Mouse (Mus musculus) cerebellum, adult 2 months (tissue): ENCODE measurements around the gene Mpdz. TPM values are rescaled to one million over a fixed set of nuclear protein-coding genes. Genes with fewer than 3 reads are reported as not detected.

Experiments
- DNase-seq, 2 experiments: peaks; one replicate each; pipeline ENCODE4 v3.0.0; 2021
- H3K27ac ChIP-seq: fragments of 200-500 bp; 2 replicates; pipeline ENCODE4 v1.5.1; 2012; ENCODE audit warnings: low read length, control low read depth, inconsistent platforms; ENCODE audit not compliant: insufficient read depth
- H3K27me3 ChIP-seq: fragments of 200-500 bp; 2 replicates; pipeline ENCODE4 v1.6.1; 2012; ENCODE audit warnings: inconsistent platforms, mild to moderate bottlenecking, low read length, moderate library complexity; ENCODE audit not compliant: control insufficient read depth, insufficient read depth
- H3K4me1 ChIP-seq: fragments of 200-500 bp; 2 replicates; pipeline ENCODE4 v1.6.1; 2011; ENCODE audit warnings: low read length; ENCODE audit not compliant: control insufficient read depth, insufficient read depth
- H3K4me3 ChIP-seq: fragments of 200-500 bp; replicated peaks from 2 replicates; pipeline ENCODE3; 2011; ENCODE audit warnings: mild to moderate bottlenecking, low read depth, low read length, control low read depth; ENCODE audit not compliant: insufficient read depth
- CTCF ChIP-seq: fragments of 200-500 bp; IDR thresholded peaks from 2 replicates; pipeline ENCODE4 v1.5.1; 2011; ENCODE audit warnings: low read depth, mild to moderate bottlenecking, control low read depth, low read length, moderate library complexity, borderline replicate concordance; ENCODE audit not compliant: insufficient read depth
- POLR2A ChIP-seq: fragments of 200-500 bp; IDR thresholded peaks from 2 replicates; pipeline ENCODE4 v1.6.1; 2011; ENCODE audit warnings: low read length, control low read depth, borderline replicate concordance; ENCODE audit not compliant: insufficient read depth
- whole genome bisulfite sequencing: fragments of 180-500 bp; shearing (Covaris S2); methylation state at CpG from one replicate; pipeline ENCODE4 v1.1.7; 2018; 5-methylcytosine and 5-hydroxymethylcytosine counted together
- polyA plus RNA-seq: library from polyadenylated mRNA; depleted of rRNA; stranded (reverse); fragments of >200 nt; gene quantifications from 2 replicates; pipeline ENCODE4 v1.2.3, GENCODE M21; 2012

The Mpdz gene
- polyA plus RNA-seq, 1 experiment = 31.8 TPM

DNA sequence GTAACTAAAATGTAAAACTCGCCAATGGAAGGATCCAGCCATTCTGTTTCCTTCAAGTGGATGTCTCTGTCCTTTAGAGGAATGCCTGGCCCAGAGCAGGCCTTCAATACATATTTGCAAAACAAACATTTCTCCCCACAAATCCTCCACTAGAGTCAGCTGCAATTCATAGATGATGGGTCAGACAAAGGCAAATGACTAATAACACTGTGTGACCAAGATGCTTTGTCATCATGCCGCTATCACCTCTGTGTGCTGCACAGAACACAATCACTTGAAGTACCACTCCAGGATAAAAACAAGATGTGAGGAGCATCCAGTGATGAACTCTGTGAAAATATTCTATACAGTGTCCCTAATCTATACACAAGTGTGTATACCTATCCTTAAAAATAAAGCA, 55.0 kb downstream of the Mpdz start:
- Histone ChIP-seq H3K27me3 (no peaks in the 10 kb centered on the region), H3K4me3 (no peak overlapping the region), H3K27ac (no peak overlapping the region), H3K4me1 (no peaks in the 10 kb centered on the region)
- 87% methylated on average over 2 of the region's 2 CpGs for WGBS
- no peak for DNase-seq
- TF ChIP-seq CTCF (no peak), POLR2A (no peak)

GRCm38 (mm10) chr4:81372355-81372754, 70.3 kb downstream of the Mpdz start:
- no peak for TF ChIP-seq CTCF
- TF ChIP-seq POLR2A = no peak

DNA sequence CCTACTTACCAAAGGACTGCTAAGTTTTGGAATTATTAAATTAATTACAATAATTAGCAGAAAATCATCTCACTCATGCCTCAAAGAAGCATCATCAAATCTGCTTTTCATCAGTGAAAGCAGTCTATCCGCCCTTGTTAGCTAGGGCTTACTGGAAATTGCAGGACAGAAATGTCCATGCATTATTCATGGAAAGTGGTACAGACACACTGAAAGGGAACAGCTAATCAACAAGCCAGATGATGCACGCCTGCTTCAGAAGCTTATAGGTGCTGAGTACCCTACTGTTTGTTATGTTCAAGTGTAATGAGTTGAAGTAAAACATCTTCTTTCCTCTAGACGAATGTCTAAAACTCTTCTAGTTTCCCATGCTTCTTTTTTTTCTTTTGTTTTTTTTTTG, 91.2 kb downstream of the Mpdz start:
- no peak for DNase-seq
- Histone ChIP-seq H3K4me1 (no peaks in the 10 kb centered on the region), H3K27ac (no peak overlapping the region), H3K4me3 (no peak overlapping the region), H3K27me3 (no peaks in the 10 kb centered on the region)
- WGBS = 81% methylated on average over 3 of the region's 3 CpGs
- TF ChIP-seq POLR2A (no peak), CTCF (no peak)

More at GRCm38 (mm10) chr4:81372355-81372754, 70.3 kb downstream of the Mpdz start:
- Histone ChIP-seq H3K27ac (no peak overlapping the region), H3K4me1 (no peaks in the 10 kb centered on the region), H3K27me3 (no peaks in the 10 kb centered on the region), H3K4me3 (no peak overlapping the region)
- no peak for DNase-seq
- WGBS = 77% methylated on average over 4 of the region's 4 CpGs

- Histone ChIP-seq H3K4me3 (no peak overlapping the region), H3K27ac (no peak overlapping the region), H3K4me1 (no peaks in the 10 kb centered on the region), H3K27me3 (no peaks in the 10 kb centered on the region)
- 87% methylated on average over 7 of the region's 7 CpGs for WGBS
- TF ChIP-seq POLR2A (no peak), CTCF (no peak)
- DNase-seq = no peak
Observed at GRCm38 (mm10) chr4:81348646-81349045, 94.0 kb downstream of the Mpdz start.

DNA sequence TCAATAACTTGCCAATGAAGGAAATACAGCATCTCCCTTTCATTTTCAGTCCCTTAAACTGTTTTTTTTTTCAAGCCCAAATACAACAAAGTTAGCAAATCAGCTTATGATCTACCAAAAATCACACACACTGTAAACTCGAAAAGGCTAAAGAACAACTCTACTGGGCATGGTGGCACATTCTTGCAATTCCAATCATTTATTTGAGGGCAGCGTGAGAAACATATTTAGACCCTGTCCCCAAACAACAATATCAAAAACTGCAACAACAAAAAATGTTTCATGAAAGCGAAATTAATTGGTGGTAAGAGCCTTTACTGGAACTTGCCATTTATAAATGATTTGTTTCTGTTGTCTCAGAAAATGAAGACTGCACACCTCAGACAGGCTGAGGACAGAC, 97.5 kb downstream of the Mpdz start:
- TF ChIP-seq POLR2A = no peak
- no peak for TF ChIP-seq CTCF
- no peak overlapping the region for H3K4me3 ChIP-seq
- 92% methylated on average over 3 of the region's 3 CpGs for WGBS
- no peak for DNase-seq
- no peaks in the 10 kb centered on the region for H3K27me3 ChIP-seq
- no peaks in the 10 kb centered on the region for H3K4me1 ChIP-seq
- H3K27ac ChIP-seq = no peak overlapping the region

DNA sequence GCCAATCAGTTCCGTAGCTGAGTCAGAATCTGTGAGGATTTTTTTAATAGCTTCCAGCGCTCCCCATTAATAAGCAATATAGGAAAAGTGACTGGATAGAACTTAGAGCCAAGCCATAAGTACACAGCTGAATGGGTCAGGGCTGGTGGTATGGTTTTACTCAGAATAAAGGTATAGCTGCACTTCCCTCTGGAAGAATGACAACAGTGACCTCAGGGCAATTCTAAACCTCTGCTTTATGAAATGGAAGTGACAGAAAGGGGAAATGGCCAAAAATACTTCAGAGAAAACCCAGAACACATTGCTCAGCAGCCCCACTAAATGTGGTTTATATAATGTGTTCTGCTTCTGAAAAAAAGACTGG, 109.0 kb downstream of the Mpdz start:
- no peak overlapping the region for H3K27ac ChIP-seq
- WGBS = 89% methylated on average over 2 of the region's 2 CpGs

GRCm38 (mm10) chr4:81332901-81333627, 109.6 kb downstream of the Mpdz start:
- Histone ChIP-seq H3K27ac (no peak overlapping the region), H3K4me3 (no peak overlapping the region), H3K27me3 (no peaks in the 10 kb centered on the region), H3K4me1 (no peaks in the 10 kb centered on the region)
- TF ChIP-seq POLR2A = no peak
- TF ChIP-seq CTCF = no peak
- WGBS = 84% methylated on average over 11 of the region's 11 CpGs
- no peak for DNase-seq

More for the DNA sequence above, 109.0 kb downstream of the Mpdz start:
- Histone ChIP-seq H3K4me1 (no peaks in the 10 kb centered on the region), H3K4me3 (no peak overlapping the region), H3K27me3 (no peaks in the 10 kb centered on the region)
- DNase-seq = no peak
- TF ChIP-seq POLR2A = no peak
- TF ChIP-seq CTCF = no peak

DNA sequence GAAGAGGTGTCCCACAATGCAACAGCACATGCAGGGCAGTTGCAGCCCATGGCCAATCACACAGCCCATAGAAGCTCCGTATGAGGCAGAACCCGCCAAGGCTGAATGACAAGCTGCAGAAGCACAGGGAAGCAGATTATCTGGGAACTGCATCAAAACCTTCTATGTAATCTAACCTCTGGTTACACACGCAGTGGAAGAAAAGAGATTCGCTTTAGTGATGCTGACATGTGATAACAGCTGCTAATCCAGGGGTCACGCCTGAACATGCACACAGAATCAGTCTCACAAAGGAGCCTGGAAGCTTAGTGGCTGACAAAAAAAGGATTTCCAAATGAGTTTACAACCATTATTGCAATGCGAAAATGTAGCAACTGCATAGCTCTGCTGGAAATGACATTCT, 110.2 kb downstream of the Mpdz start:
- Histone ChIP-seq H3K27me3 (no peaks in the 10 kb centered on the region), H3K4me3 (no peak overlapping the region), H3K27ac (no peak overlapping the region), H3K4me1 (no peaks in the 10 kb centered on the region)
- WGBS = 72% methylated on average over 6 of the region's 6 CpGs
- TF ChIP-seq POLR2A = no peak
- TF ChIP-seq CTCF = no peak
- no peak for DNase-seq

- no peak for DNase-seq
- TF ChIP-seq POLR2A (no peak), CTCF (no peak)
- 98% methylated on average over 2 of the region's 2 CpGs for WGBS
- Histone ChIP-seq H3K4me1 (peaks cover 3% of the 10 kb centered on the region), H3K27me3 (no peaks in the 10 kb centered on the region), H3K4me3 (no peak overlapping the region), H3K27ac (no peak overlapping the region)
Observed at GRCm38 (mm10) chr4:81327694-81328093, 114.9 kb downstream of the Mpdz start.
